Mouse (Mus musculus) c-Kit-positive CD71-positive TER-119-positive erythroid progenitor cells, embryonic 14.5 days (primary cell): ENCODE measurements around the gene Afap1l2.

Experiments
- DNase-seq: peaks from one replicate; pipeline ENCODE4 v3.0.0-alpha.2; 2013; ENCODE audit warnings: low spot score

The Afap1l2 gene

GRCm38 (mm10) chr19:57007291-57007690 is 737 bp downstream of the Afap1l2 start:
- no peak for DNase-seq

- DNase-seq, result no peak
Observed at GRCm38 (mm10) chr19:57006841-57007240, 1.2 kb downstream of the Afap1l2 start.

GRCm38 (mm10) chr19:57005062-57005461 is 3.0 kb downstream of the Afap1l2 start:
- DNase-seq, result no peak

GRCm38 (mm10) chr19:57003460-57003810 is 4.6 kb downstream of the Afap1l2 start:
- DNase-seq, result no peak

- no peak for DNase-seq
Observed at GRCm38 (mm10) chr19:57002741-57003459, 5.1 kb downstream of the Afap1l2 start.

- DNase-seq, result no peak
Observed at GRCm38 (mm10) chr19:57001926-57002325, 6.1 kb downstream of the Afap1l2 start.

GRCm38 (mm10) chr19:57000592-57000991 is 7.4 kb downstream of the Afap1l2 start:
- no peak for DNase-seq

GRCm38 (mm10) chr19:56999781-57000180 is 8.2 kb downstream of the Afap1l2 start:
- no peak for DNase-seq

GRCm38 (mm10) chr19:56998910-56999309 is 9.1 kb downstream of the Afap1l2 start:
- no peak for DNase-seq

- DNase-seq, result no peak
Observed at GRCm38 (mm10) chr19:56998331-56998730, 9.7 kb downstream of the Afap1l2 start.

GRCm38 (mm10) chr19:56997164-56997599 is 10.8 kb downstream of the Afap1l2 start:
- no peak for DNase-seq

- no peak for DNase-seq
Observed at GRCm38 (mm10) chr19:56995441-56995840, 12.6 kb downstream of the Afap1l2 start.

GRCm38 (mm10) chr19:56994653-56995052 is 13.4 kb downstream of the Afap1l2 start:
- no peak for DNase-seq

GRCm38 (mm10) chr19:56993763-56994162 is 14.3 kb downstream of the Afap1l2 start:
- DNase-seq, result no peak

- no peak for DNase-seq
Observed at GRCm38 (mm10) chr19:56992978-56993545, 15.0 kb downstream of the Afap1l2 start.

GRCm38 (mm10) chr19:56990367-56991111 is 17.5 kb downstream of the Afap1l2 start:
- DNase-seq, result no peak

- no peak for DNase-seq
Observed at GRCm38 (mm10) chr19:56989171-56989570, 18.9 kb downstream of the Afap1l2 start.

GRCm38 (mm10) chr19:56984229-56984628 is 23.8 kb downstream of the Afap1l2 start:
- no peak for DNase-seq

GRCm38 (mm10) chr19:56983757-56984156 is 24.3 kb downstream of the Afap1l2 start:
- DNase-seq, result no peak

GRCm38 (mm10) chr19:56981760-56982159 is 26.3 kb downstream of the Afap1l2 start:
- no peak for DNase-seq

GRCm38 (mm10) chr19:56980803-56981202 is 27.2 kb downstream of the Afap1l2 start:
- DNase-seq, result no peak

- no peak for DNase-seq
Observed at GRCm38 (mm10) chr19:56976962-56977948, 30.8 kb downstream of the Afap1l2 start.
